ENCODE assay signal across 7 mouse cellular contexts in the genomic region with DNA sequence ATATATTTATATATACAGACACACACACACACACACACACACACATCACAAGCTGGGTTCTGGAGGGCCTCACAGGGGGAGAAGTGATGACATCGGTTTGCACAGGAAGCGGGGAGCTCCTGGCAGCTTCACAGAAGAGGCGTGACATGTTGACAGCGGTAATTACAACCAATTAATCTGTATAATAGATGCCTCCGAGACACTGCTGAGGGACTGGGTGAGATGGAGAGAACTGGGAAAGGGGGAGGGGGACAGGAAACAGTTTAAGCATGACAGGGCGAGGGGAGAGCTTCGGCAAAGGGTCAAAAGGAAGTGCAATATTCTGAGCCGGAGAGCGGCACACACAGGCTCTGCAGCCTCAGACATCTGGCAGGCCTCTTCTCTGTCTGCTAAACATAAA.
DNase-seq lines count a peak whose midpoint lies in the region; ATAC-seq and TF ChIP-seq lines count a peak whose summit lies in the region.

No protein-coding gene starts in this region.

- DNase-seq in limb, embryonic 14.5 days (ENCODE audit: low spot score), result peak; percentile 73
- DNase-seq in yolk sac, embryonic 10.5 days (ENCODE audit: low spot score), result peak; percentile 61
- DNase-seq in cerebellum, adult 9-10 months, result no peak

- peak overlapping the region; percentile 9 for H3K27ac ChIP-seq in bone marrow macrophage, adult 2 months (ENCODE audit: insufficient read depth, low read depth, low read length)
- H3K27ac ChIP-seq in embryonic facial prominence, embryonic 12.5 days, result peak overlapping the region; percentile 55
- peak overlapping the region; percentile 64 for H3K27ac ChIP-seq in hindbrain, embryonic 12.5 days
- no peak overlapping the region for H3K27ac ChIP-seq in limb, embryonic 14.5 days (replicated peaks; ENCODE audit: low read depth, low read length)
- peak overlapping the region; percentile 38; the same call in 1 of the 2 replicates for H3K27ac ChIP-seq in midbrain, embryonic 16.5 days (ENCODE audit: low read length)

- ATAC-seq in embryonic facial prominence, embryonic 12.5 days (ENCODE audit: insufficient number of reproducible peaks, insufficient read depth, low FRiP score, low TSS enrichment), result peak; percentile 39; the same call in 1 of the 2 replicates
- ATAC-seq in hindbrain, embryonic 12.5 days (ENCODE audit: low FRiP score), result peak; percentile 89
- ATAC-seq in limb, embryonic 14.5 days (ENCODE audit: low FRiP score, low read depth), result peak; percentile 31; the same call in 1 of the 2 replicates
- ATAC-seq in midbrain, embryonic 16.5 days, result peak; percentile 54

- no peak for TF ChIP-seq CTCF in bone marrow macrophage, adult 2 months (IDR thresholded peaks at IDR 0.05; ENCODE audit: low read depth, low read length)

- H3K9me3 ChIP-seq in embryonic facial prominence, embryonic 12.5 days, result no peaks in the 10 kb centered on the region
- H3K9me3 ChIP-seq in hindbrain, embryonic 12.5 days (replicated peaks), result no peaks in the 10 kb centered on the region
- no peaks in the 10 kb centered on the region for H3K9me3 ChIP-seq in limb, embryonic 14.5 days (ENCODE audit: control insufficient read depth, low read length)
- H3K9me3 ChIP-seq in midbrain, embryonic 16.5 days (replicated peaks; ENCODE audit: control insufficient read depth, low read length, poor library complexity, severe bottlenecking), result no peaks in the 10 kb centered on the region

- H3K36me3 ChIP-seq in embryonic facial prominence, embryonic 12.5 days, result no peaks in the 10 kb centered on the region
- no peaks in the 10 kb centered on the region for H3K36me3 ChIP-seq in hindbrain, embryonic 12.5 days
- H3K36me3 ChIP-seq in limb, embryonic 14.5 days (ENCODE audit: control insufficient read depth, insufficient read depth, low read length), result peaks cover 3% of the 10 kb centered on the region; the same call in 1 of the 2 replicates
- H3K36me3 ChIP-seq in midbrain, embryonic 16.5 days (ENCODE audit: control insufficient read depth, insufficient read depth, low read length), result no peaks in the 10 kb centered on the region

- H3K27me3 ChIP-seq in embryonic facial prominence, embryonic 12.5 days, result no peaks in the 10 kb centered on the region
- H3K27me3 ChIP-seq in hindbrain, embryonic 12.5 days, result no peaks in the 10 kb centered on the region
- H3K27me3 ChIP-seq in limb, embryonic 14.5 days (ENCODE audit: control insufficient read depth, insufficient read depth, low read length), result no peaks in the 10 kb centered on the region
- no peaks in the 10 kb centered on the region for H3K27me3 ChIP-seq in midbrain, embryonic 16.5 days (ENCODE audit: control insufficient read depth, insufficient read depth, low read depth, low read length)

- H3K4me2 ChIP-seq in embryonic facial prominence, embryonic 12.5 days (replicated peaks), result peak overlapping the region; percentile 34
- H3K4me2 ChIP-seq in hindbrain, embryonic 12.5 days (replicated peaks), result peak overlapping the region; percentile 31
- H3K4me2 ChIP-seq in limb, embryonic 14.5 days (replicated peaks; ENCODE audit: low read depth, low read length, severe bottlenecking), result no peak overlapping the region
- peak overlapping the region; percentile 23 for H3K4me2 ChIP-seq in midbrain, embryonic 16.5 days (ENCODE audit: low read length)

- peak overlapping the region; percentile 19 for H3K4me3 ChIP-seq in bone marrow macrophage, adult 2 months (ENCODE audit: insufficient read depth, low read length)
- H3K4me3 ChIP-seq in embryonic facial prominence, embryonic 12.5 days, result no peak overlapping the region
- H3K4me3 ChIP-seq in hindbrain, embryonic 12.5 days, result no peak overlapping the region
- H3K4me3 ChIP-seq in limb, embryonic 14.5 days (replicated peaks; ENCODE audit: low read length), result no peak overlapping the region
- H3K4me3 ChIP-seq in midbrain, embryonic 16.5 days (ENCODE audit: low read depth, low read length), result no peak overlapping the region

- 12% methylated on average over 9 of the region's 9 CpGs for WGBS in embryonic facial prominence, embryonic 12.5 days
- WGBS in hindbrain, embryonic 12.5 days, result 9% methylated on average over 9 of the region's 9 CpGs
- 15% methylated on average over 9 of the region's 9 CpGs for WGBS in limb, embryonic 14.5 days
- 33% methylated on average over 9 of the region's 9 CpGs for WGBS in midbrain, embryonic 16.5 days

- H3K4me1 ChIP-seq in bone marrow macrophage, adult 2 months (ENCODE audit: control insufficient read depth, insufficient read depth, low read length), result peaks cover 12% of the 10 kb centered on the region
- H3K4me1 ChIP-seq in embryonic facial prominence, embryonic 12.5 days, result peaks cover 17% of the 10 kb centered on the region
- peaks cover 19% of the 10 kb centered on the region for H3K4me1 ChIP-seq in hindbrain, embryonic 12.5 days
- H3K4me1 ChIP-seq in limb, embryonic 14.5 days (ENCODE audit: control insufficient read depth, insufficient read depth, low read length), result peaks cover 22% of the 10 kb centered on the region
- H3K4me1 ChIP-seq in midbrain, embryonic 16.5 days (ENCODE audit: control insufficient read depth, insufficient read depth, low read length), result peaks cover 5% of the 10 kb centered on the region; the same call in 1 of the 2 replicates

- TF ChIP-seq POLR2A in bone marrow macrophage, adult 2 months (IDR thresholded peaks at IDR 0.05; ENCODE audit: borderline replicate concordance, low read depth, low read length), result no peak
- TF ChIP-seq POLR2A in limb, embryonic 14.5 days (IDR thresholded peaks at IDR 0.05; ENCODE audit: borderline replicate concordance, extremely low read depth, insufficient read depth, insufficient read length), result no peak

- H3K9ac ChIP-seq in embryonic facial prominence, embryonic 12.5 days, result no peak overlapping the region
- peak overlapping the region; percentile 27; the same call in 1 of the 2 replicates for H3K9ac ChIP-seq in hindbrain, embryonic 12.5 days
- no peak overlapping the region for H3K9ac ChIP-seq in limb, embryonic 14.5 days (ENCODE audit: low read depth, low read length, severe bottlenecking)
- H3K9ac ChIP-seq in midbrain, embryonic 16.5 days (ENCODE audit: low read depth, low read length), result 0 out of 2 replicates have a peak overlapping the region, but pooled peaks have one; percentile 48

Comparison
In these comparisons a context has a peak if more than half of its experiments do, and no peak if none do; other contexts are left out.
1. ATAC-seq: peak in every context shown above with its lines; median percentile 89 in hindbrain, embryonic 12.5 days; 54 in midbrain, embryonic 16.5 days; 39 in embryonic facial prominence, embryonic 12.5 days; 31 in limb, embryonic 14.5 days.
2. H3K9ac ChIP-seq: peak in hindbrain, embryonic 12.5 days (single experiment) and midbrain, embryonic 16.5 days (single experiment); none in embryonic facial prominence, embryonic 12.5 days (single experiment) and limb, embryonic 14.5 days (single experiment).